Mouse (Mus musculus): ENCODE measurements around the gene Trmt10c. TPM values are rescaled to one million over a fixed set of nuclear protein-coding genes. Genes with fewer than 3 reads are reported as not detected.

The Trmt10c gene
- polyA plus RNA-seq, 1 experiment, result 6.5 TPM

DNA sequence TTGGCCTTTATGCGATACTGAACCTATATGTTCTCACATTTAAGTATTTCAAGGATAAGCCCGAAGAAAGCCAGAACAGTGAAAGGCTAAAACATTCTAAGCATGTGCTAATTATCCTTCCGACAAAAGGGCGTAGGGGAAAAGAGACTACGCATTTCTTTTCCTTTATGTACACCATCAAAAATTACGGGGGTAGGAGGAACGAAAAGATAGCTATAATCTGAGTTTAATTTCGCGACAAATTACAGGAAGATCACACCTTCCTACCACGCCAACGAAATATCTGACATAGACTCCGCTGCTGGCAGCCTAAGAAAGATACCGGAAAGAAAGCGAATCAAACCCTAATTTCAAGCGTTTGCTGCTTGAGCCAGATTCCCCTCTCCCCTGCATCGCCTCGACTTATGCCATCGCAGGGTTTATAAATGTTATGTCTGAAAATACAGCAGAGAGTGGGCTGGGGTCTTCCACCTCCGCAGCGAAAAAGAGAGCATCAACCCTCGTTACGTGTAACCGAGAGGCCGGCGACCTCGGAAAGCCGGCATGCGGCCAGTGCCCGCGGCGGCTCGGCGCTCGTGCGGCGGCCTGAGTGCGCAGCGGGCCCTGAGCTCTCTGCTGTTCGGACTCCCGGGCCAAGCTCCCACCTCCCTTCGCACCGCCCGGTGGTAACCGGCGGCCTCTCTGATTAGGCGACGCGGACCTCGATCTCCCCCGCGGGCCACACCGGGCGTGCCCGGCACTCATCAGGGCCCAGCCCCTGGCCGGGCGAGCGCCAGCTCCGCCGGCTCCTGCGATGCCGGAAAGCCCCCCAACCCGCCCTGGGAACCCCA is 8.7 kb downstream of the Trmt10c start:
- Histone ChIP-seq H3K4me3 (ENCODE audit: control insufficient read depth, insufficient read depth, low read length) (peak overlapping the region; percentile 63), H3K4me1 (replicated peaks; ENCODE audit: control insufficient read depth, insufficient read depth, low read length) (no peaks in the 10 kb centered on the region), H3K27ac (ENCODE audit: control insufficient read depth, insufficient read depth, low read length) (peak overlapping the region; percentile 65; the same call in 1 of the 2 replicates), H3K27me3 (ENCODE audit: control insufficient read depth, insufficient read depth, low read length) (no peaks in the 10 kb centered on the region), H3K36me3 (ENCODE audit: control insufficient read depth, insufficient read depth, low read length) (peaks cover 14% of the 10 kb centered on the region)
- WGBS, result under 1% methylated on average over 62 of the region's 62 CpGs
- no peak for TF ChIP-seq CTCF (IDR thresholded peaks at IDR 0.05; ENCODE audit: borderline replicate concordance, control insufficient read depth, extremely low read depth, insufficient read depth, low read length, poor library complexity)
- TF ChIP-seq POLR2A (IDR thresholded peaks at IDR 0.05; ENCODE audit: control insufficient read depth, extremely low read depth, insufficient read depth, low read length, poor library complexity), result no peak
- no peak for DNase-seq

DNA sequence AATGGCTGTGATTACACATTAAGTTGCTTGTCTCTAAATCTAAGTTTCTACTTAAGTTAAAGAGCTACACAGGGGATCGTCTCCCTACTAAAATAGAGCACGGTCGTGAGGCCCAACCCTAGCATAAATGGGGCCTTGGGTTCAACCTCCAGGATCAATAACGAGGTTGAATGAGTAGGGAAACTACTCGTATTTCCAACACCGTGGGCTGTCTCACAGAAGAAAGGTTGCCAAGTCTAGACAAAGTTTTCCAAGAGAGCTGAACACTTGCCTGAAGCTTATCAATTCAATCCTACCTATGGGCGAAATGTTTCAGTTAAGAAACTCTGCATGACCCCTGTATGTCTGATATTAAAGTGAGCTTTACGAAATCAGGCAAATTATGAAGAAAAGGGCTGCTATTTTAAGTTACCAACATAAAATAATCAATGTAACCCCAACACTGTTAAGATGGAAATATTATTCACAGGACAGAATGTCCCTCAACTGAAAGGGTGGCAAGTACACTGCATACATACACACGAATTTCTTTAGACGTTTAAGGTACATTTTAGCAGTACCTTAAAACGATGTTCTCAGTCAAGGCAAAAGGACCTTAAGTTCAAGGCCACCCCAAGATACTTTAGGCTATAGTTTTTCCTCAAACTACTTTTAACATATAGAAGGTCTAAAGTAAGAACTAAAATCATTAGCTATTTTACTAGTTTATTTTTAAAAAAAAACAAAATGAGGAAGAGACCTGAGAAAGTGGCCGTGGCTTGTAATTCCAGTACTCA is 9.6 kb downstream of the Trmt10c start:
- no peak for DNase-seq
- TF ChIP-seq CTCF (IDR thresholded peaks at IDR 0.05; ENCODE audit: borderline replicate concordance, control insufficient read depth, extremely low read depth, insufficient read depth, low read length, poor library complexity), result no peak
- TF ChIP-seq POLR2A (IDR thresholded peaks at IDR 0.05; ENCODE audit: control insufficient read depth, extremely low read depth, insufficient read depth, low read length, poor library complexity), result no peak
- 47% methylated on average over 12 of the region's 12 CpGs for WGBS
- H3K27me3 ChIP-seq (ENCODE audit: control insufficient read depth, insufficient read depth, low read length), result no peaks in the 10 kb centered on the region
- H3K4me1 ChIP-seq (replicated peaks; ENCODE audit: control insufficient read depth, insufficient read depth, low read length), result no peaks in the 10 kb centered on the region
- peaks cover 8% of the 10 kb centered on the region for H3K36me3 ChIP-seq (ENCODE audit: control insufficient read depth, insufficient read depth, low read length)
- no peak overlapping the region for H3K4me3 ChIP-seq (ENCODE audit: control insufficient read depth, insufficient read depth, low read length)
- no peak overlapping the region for H3K27ac ChIP-seq (ENCODE audit: control insufficient read depth, insufficient read depth, low read length)

DNA sequence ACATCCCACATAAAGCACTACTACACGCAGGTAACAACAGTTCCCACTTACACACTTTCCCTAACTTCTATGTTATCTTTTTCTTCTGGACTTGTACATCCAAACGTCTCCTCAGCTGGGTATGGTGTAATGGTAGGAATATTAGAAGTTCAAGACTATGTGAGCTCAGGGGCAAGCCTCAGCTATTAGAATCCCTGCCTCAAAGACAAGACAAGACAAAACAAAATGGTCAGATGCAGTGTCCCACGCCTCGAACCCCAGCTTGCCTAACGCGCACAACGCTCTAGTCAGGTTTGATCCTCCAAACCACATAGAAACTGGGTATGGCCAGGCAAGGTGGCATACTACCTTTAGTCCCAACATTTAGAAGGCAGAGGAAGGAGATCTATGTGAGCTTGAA is 18.0 kb downstream of the Trmt10c start:
- H3K27ac ChIP-seq (ENCODE audit: control insufficient read depth, insufficient read depth, low read length), result no peak overlapping the region
- H3K36me3 ChIP-seq (ENCODE audit: control insufficient read depth, insufficient read depth, low read length), result peaks cover 32% of the 10 kb centered on the region
- TF ChIP-seq POLR2A (IDR thresholded peaks at IDR 0.05; ENCODE audit: control insufficient read depth, extremely low read depth, insufficient read depth, low read length, poor library complexity) (no peak), CTCF (IDR thresholded peaks at IDR 0.05; ENCODE audit: borderline replicate concordance, control insufficient read depth, extremely low read depth, insufficient read depth, low read length, poor library complexity) (no peak)
- H3K4me3 ChIP-seq (ENCODE audit: control insufficient read depth, insufficient read depth, low read length), result no peak overlapping the region
- no peaks in the 10 kb centered on the region for H3K4me1 ChIP-seq (replicated peaks; ENCODE audit: control insufficient read depth, insufficient read depth, low read length)
- DNase-seq, result no peak
- H3K27me3 ChIP-seq (ENCODE audit: control insufficient read depth, insufficient read depth, low read length), result no peaks in the 10 kb centered on the region
- WGBS, result 96% methylated on average over 7 of the region's 7 CpGs

- DNase-seq, result no peak
- no peaks in the 10 kb centered on the region for H3K4me1 ChIP-seq (replicated peaks; ENCODE audit: control insufficient read depth, insufficient read depth, low read length)
- WGBS, result 96% methylated on average over 7 of the region's 7 CpGs
- no peak overlapping the region for H3K4me3 ChIP-seq (ENCODE audit: control insufficient read depth, insufficient read depth, low read length)
- no peaks in the 10 kb centered on the region for H3K27me3 ChIP-seq (ENCODE audit: control insufficient read depth, insufficient read depth, low read length)
- H3K36me3 ChIP-seq (ENCODE audit: control insufficient read depth, insufficient read depth, low read length), result peaks cover 19% of the 10 kb centered on the region
- no peak for TF ChIP-seq CTCF (IDR thresholded peaks at IDR 0.05; ENCODE audit: borderline replicate concordance, control insufficient read depth, extremely low read depth, insufficient read depth, low read length, poor library complexity)
- no peak for TF ChIP-seq POLR2A (IDR thresholded peaks at IDR 0.05; ENCODE audit: control insufficient read depth, extremely low read depth, insufficient read depth, low read length, poor library complexity)
- H3K27ac ChIP-seq (ENCODE audit: control insufficient read depth, insufficient read depth, low read length), result no peak overlapping the region
Observed at GRCm38 (mm10) chr16:56014076-56014475, 23.5 kb downstream of the Trmt10c start.

DNA sequence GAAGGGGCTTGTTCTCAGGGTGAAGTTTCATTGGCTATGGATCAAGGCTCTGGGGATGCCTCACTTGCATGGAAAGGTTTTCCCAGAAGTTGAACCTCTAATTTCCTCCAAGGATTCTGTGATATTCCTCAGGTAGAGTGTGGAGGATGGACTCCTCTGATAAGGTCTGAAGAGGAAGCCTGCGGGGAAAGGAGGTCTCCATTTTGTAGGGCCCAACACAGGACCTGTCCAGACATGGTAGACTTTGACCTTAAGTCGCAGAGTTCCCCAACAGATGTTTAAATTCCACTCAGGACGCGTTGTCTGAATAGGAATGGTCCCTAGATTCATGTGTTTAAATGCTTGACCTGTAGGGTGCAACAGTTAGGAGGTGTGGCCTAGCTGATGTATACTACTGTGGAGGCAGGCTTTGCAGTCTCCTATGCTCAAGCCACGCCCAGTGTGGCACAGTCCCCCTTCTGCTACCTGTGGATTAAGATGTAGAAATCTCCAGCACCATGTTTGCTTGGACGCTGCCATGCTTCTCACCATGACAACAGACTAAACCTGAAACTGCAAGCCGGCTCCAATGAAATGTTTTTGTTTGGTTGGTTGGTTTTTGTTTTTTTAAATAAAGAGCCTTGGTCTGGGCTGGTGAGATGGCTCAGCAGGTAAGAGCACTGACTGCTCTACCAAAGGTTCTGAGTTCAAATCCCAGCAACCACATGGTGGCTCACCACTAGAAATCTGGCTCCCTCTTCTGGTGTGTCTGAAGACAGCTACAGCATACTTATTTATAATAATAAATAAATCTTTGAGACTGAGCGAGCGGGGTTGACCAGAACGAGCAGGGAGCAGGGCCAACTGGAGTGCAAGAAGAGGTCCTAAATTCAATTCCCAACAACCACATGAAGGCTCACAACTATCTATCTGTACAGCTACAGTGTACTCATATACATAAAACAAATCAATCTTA is 24.6 kb downstream of the Trmt10c start:
- 98% methylated on average over 10 of the region's 10 CpGs for WGBS
- no peak overlapping the region for H3K27ac ChIP-seq (ENCODE audit: control insufficient read depth, insufficient read depth, low read length)
- no peaks in the 10 kb centered on the region for H3K4me1 ChIP-seq (replicated peaks; ENCODE audit: control insufficient read depth, insufficient read depth, low read length)
- H3K27me3 ChIP-seq (ENCODE audit: control insufficient read depth, insufficient read depth, low read length), result no peaks in the 10 kb centered on the region
- no peak for DNase-seq
- no peak overlapping the region for H3K4me3 ChIP-seq (ENCODE audit: control insufficient read depth, insufficient read depth, low read length)
- peaks cover 9% of the 10 kb centered on the region for H3K36me3 ChIP-seq (ENCODE audit: control insufficient read depth, insufficient read depth, low read length)
- TF ChIP-seq CTCF (IDR thresholded peaks at IDR 0.05; ENCODE audit: borderline replicate concordance, control insufficient read depth, extremely low read depth, insufficient read depth, low read length, poor library complexity) (no peak), POLR2A (IDR thresholded peaks at IDR 0.05; ENCODE audit: control insufficient read depth, extremely low read depth, insufficient read depth, low read length, poor library complexity) (no peak)

GRCm38 (mm10) chr16:56008862-56009261 is 28.8 kb downstream of the Trmt10c start:
- TF ChIP-seq CTCF (IDR thresholded peaks at IDR 0.05; ENCODE audit: borderline replicate concordance, control insufficient read depth, extremely low read depth, insufficient read depth, low read length, poor library complexity) (no peak), POLR2A (IDR thresholded peaks at IDR 0.05; ENCODE audit: control insufficient read depth, extremely low read depth, insufficient read depth, low read length, poor library complexity) (no peak)

More at GRCm38 (mm10) chr16:56008862-56009261, 28.8 kb downstream of the Trmt10c start:
- WGBS, result 96% methylated on average over 1 of the region's 1 CpGs
- no peak for DNase-seq
- Histone ChIP-seq H3K27ac (ENCODE audit: control insufficient read depth, insufficient read depth, low read length) (no peak overlapping the region), H3K27me3 (ENCODE audit: control insufficient read depth, insufficient read depth, low read length) (no peaks in the 10 kb centered on the region), H3K4me3 (ENCODE audit: control insufficient read depth, insufficient read depth, low read length) (no peak overlapping the region), H3K4me1 (replicated peaks; ENCODE audit: control insufficient read depth, insufficient read depth, low read length) (no peaks in the 10 kb centered on the region), H3K36me3 (ENCODE audit: control insufficient read depth, insufficient read depth, low read length) (peaks cover 23% of the 10 kb centered on the region)
